Mouse (Mus musculus): ENCODE results near the gene Tbc1d8.

- TF ChIP-seq POLR2A (IDR thresholded peaks at IDR 0.05; ENCODE audit: low read depth, low read length) (no peak), CTCF (conservative IDR thresholded peaks at IDR 0.05; ENCODE audit: insufficient read depth, insufficient read length, low read depth, low read length) (no peak)
Measured at GRCm38 (mm10) chr1:39454108-39454782, 24.3 kb downstream of the Tbc1d8 start.

Data from kidney, adult 2 months (tissue).